Mouse (Mus musculus): Measurements from ENCODE around the gene Nwd2.

Gene Nwd2

GRCm38 (mm10) chr5:63831054-63831453, 182.2 kb downstream of the Nwd2 start:
- no peak for DNase-seq

DNA sequence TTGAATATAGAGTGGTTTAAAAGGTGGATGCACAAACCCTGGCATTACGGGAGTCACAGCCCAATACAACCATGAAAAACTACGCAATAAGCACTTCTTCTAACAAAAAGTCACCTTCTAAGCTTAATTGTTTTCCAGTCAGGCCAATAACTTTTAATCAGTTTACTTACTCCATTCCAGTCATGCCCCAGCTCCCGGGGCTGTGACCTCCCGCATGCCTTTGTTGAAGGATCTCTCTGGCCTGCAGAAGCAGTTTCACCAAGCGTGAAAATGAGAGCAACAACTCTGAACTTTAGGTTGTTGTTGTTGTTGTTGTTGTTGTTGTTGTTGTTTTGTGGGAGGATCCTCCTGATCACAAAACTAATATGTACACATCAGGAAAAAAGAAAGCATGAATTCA, 185.1 kb downstream of the Nwd2 start:
- DNase-seq, result no peak

- no peak for DNase-seq
Measured at GRCm38 (mm10) chr5:63834435-63834834, 185.5 kb downstream of the Nwd2 start.

DNA sequence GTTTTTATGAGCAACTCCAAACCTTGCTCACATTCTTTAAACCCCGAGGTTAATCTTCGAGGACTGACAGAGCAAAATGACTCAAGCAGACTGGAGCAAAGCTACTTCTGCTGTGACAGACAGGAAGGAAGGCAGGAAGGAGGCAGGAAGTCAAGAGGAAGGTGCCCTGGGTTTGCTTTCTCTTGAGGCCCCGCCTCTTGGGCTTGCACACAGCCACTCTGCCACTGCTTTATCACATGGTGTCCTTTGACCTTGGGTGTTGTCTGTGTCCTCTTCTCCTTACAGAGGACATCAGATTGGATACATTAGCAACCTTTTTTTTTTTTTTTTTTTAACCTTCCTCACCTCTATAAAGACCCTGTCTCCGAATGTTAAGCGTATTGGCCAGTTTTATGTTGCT, 188.2 kb downstream of the Nwd2 start:
- peak; percentile 36 for DNase-seq

GRCm38 (mm10) chr5:63837851-63838250, 188.9 kb downstream of the Nwd2 start:
- no peak for DNase-seq

DNA sequence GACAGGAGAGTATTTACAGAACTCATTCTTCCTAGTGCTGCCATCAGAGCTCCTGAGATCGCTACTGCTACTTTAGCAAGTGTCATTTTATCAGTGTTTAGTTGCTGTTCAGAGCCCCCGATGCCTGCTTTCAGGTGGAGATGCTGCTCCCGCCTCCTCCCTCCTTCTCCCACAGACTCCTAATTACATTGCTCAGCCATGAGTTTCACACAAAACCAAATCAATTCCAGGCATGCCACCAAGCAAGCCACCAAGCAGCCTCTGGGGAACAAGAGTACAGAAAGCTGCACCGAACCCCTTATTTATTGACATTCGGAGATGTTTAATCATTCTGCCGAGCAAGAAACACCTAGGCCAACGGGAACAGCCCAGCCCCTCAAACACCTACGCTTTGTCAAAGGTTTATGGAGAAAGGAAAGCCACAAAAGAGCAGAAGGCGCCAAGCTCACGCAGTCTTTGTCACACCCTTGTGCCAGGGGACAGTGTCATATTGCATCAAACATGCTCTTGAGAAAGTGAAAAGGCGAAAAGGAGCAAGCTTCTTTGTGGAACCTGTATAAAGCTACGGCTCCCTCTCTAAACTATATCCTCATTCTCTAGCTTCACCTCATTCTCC, 191.0 kb downstream of the Nwd2 start:
- DNase-seq, result no peak

DNA sequence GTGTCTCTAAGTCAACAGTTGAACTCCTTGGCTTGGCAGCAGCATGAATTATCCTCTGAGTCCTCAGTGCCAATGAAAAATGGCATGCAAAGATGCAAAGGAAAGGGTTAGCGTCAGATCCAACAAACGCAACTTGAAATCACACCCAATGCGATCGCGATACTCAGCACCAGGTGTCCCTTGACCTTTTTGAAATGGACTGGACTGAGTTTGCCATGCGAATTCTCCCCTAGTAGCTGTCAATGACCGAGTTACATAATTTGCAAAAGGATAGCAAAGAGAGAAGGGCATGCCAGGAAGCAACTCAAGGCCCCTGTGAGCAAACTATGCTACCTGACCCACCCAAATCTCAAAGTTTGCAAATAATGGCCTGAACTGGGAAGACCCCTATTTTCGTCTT, 198.2 kb downstream of the Nwd2 start:
- DNase-seq, result no peak

- no peak for DNase-seq
Measured at GRCm38 (mm10) chr5:63847541-63848226, 198.8 kb downstream of the Nwd2 start.

DNA sequence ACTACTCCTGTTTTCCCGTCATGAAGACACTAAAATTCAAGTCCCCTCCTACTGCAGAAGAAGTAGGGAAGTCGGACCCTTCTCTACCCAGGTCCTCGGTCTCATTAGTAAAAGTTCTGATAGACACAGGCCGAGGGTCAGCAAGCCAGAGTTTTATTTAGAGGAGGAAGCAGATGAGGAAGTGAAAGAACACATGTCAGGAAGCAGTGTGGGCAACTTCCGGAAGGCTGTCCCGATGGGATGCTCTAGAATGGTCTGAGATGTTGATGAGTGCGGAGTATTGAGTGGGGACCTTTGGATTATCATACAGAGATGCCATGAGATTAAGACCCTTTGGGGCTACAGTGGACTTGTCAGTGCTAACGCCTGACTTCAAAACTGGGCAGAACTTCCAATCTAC, 210.0 kb downstream of the Nwd2 start:
- no peak for DNase-seq
